Mouse (Mus musculus): Measurements from ENCODE around the gene Zfp661. TPM values are rescaled to one million over a fixed set of nuclear protein-coding genes. Genes with fewer than 3 reads are reported as not detected.

The Zfp661 gene
- total RNA-seq, 1 experiment: 5.1 TPM

DNA sequence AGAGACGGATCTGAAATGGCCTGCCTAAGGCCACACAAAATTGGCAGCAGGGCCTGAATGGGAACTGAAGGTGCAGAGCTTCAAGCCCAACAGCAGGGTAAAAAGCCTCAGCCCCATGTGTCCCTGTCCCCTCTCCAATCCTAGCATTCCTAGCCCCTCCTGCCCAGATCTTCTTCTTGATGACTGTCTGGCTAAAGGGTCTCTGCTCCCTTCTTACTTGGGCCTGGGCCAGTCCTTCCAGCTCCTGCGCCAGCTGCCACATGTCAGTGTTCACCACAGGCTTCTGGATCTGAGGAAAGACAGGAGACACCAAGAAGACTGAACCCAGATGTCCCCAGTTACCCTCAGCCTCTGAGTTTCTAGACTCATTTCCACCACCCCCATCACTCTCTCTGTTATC is 55.3 kb downstream of the Zfp661 start:
- no peaks in the 10 kb centered on the region for H3K36me3 ChIP-seq (ENCODE audit: control insufficient read depth, insufficient read depth, low read length, poor library complexity, severe bottlenecking)
- no peak for DNase-seq (ENCODE audit: low read depth, low spot score)
- H3K9ac ChIP-seq (ENCODE audit: insufficient read depth, low read depth, low read length, poor library complexity, severe bottlenecking): no peak overlapping the region
- in situ Hi-C loops (cut with MboI; ENCODE audit: low sequenced_read_pairs in 2 of 2, unreplicated experiment in 2 of 2): no loop called here
- TF ChIP-seq ZNF384 (IDR thresholded peaks at IDR 0.05; ENCODE audit: low read depth, low read length) (no peak), ZC3H11A (IDR thresholded peaks at IDR 0.05; ENCODE audit: borderline replicate concordance, low read depth, low read length) (no peak), HCFC1 (IDR thresholded peaks at IDR 0.05; ENCODE audit: borderline replicate concordance, insufficient read depth, low read length) (no peak), CHD2 (IDR thresholded peaks at IDR 0.05; ENCODE audit: low read depth, low read length) (no peak), MAFK (IDR thresholded peaks at IDR 0.05; ENCODE audit: insufficient read depth, low read depth, low read length) (no peak)
- H3K27ac ChIP-seq (ENCODE audit: insufficient read depth, low read depth, low read length, poor library complexity, severe bottlenecking): no peak overlapping the region
- no peaks in the 10 kb centered on the region for H3K9me3 ChIP-seq (ENCODE audit: control insufficient read depth, insufficient read depth, low read depth, low read length)
- peaks cover 0 to 8% of the 10 kb centered on the region in 2 experiments; a peak in 1 of 4 replicates for H3K4me1 ChIP-seq (ENCODE audit: control insufficient read depth in 2 of 2, insufficient read depth in 2 of 2, low read length in 2 of 2, poor library complexity in 1 of 2)
- H3K4me3 ChIP-seq (ENCODE audit: insufficient read depth in 1 of 2, low read depth in 1 of 2, low read length in 2 of 2, poor library complexity in 1 of 2, severe bottlenecking in 1 of 2): no peak overlapping the region

DNA sequence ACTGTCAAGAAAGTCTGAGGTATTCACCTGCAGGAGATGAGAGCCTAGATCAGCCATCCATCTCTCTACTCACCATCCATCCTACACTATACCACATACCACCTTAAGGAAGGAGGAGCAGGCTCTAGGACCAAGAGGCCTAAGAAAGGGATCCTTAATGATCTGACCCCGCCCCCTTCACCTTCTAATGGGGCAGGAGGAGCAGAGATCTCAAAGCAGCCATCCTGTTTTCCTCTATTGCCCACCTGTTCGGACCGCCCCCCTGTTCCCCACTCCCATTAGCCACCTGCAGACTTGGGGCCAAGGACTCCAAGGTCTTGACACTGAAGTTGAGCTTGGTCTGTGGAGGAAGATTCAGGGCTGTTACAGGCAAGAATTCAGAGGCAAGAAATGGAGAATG is 56.5 kb downstream of the Zfp661 start:
- Histone ChIP-seq H3K4me1 (ENCODE audit: control insufficient read depth in 2 of 2, insufficient read depth in 2 of 2, low read length in 2 of 2, poor library complexity in 1 of 2) (peaks cover 0 to 8% of the 10 kb centered on the region in 2 experiments; a peak in 1 of 4 replicates), H3K27ac (ENCODE audit: insufficient read depth, low read depth, low read length, poor library complexity, severe bottlenecking) (no peak overlapping the region), H3K9ac (ENCODE audit: insufficient read depth, low read depth, low read length, poor library complexity, severe bottlenecking) (no peak overlapping the region), H3K9me3 (ENCODE audit: control insufficient read depth, insufficient read depth, low read depth, low read length) (no peaks in the 10 kb centered on the region), H3K4me3 (ENCODE audit: insufficient read depth in 1 of 2, low read depth in 1 of 2, low read length in 2 of 2, poor library complexity in 1 of 2, severe bottlenecking in 1 of 2) (no peak overlapping the region), H3K36me3 (ENCODE audit: control insufficient read depth, insufficient read depth, low read length, poor library complexity, severe bottlenecking) (no peaks in the 10 kb centered on the region)
- in situ Hi-C loops (cut with MboI; ENCODE audit: low sequenced_read_pairs in 2 of 2, unreplicated experiment in 2 of 2): no loop called here
- DNase-seq (ENCODE audit: low read depth, low spot score): peak; percentile 29
- no peak for TF ChIP-seq HCFC1 (IDR thresholded peaks at IDR 0.05; ENCODE audit: borderline replicate concordance, insufficient read depth, low read length)

DNA sequence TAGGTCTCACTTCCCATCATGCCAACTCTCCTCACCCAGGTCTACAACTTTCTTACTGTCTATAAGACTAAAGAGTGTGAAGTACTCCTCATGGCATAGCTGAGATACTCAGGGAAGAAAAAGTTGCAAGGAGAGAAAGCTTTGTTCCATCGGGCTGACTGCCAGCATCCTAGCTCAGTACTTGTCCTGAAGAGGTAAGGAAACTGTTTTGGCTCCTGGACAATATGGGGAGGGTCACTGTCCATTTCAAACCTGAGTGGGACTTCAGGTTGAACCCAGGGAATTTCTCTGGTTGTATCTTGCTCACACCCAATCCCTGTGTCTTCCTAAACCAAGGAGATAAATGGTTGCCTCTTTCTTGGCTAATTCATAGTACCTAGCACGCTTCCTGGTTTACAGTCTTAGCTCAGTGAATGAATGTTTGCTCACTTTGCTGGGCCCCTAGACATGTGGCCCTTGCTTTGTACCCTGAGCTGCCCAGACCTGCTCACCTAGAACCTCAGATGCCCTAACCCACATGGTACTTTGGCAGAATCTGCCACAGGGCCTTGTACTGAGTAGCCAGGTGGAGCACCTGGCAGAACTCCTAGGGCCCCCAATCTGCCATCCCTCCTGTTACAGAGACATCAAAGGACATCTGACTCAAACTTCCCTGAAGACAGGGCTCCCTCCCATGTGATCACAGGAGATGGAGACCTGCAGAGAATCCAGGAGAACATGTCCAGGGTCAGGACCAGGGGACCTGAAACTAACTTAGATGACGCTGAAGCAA is 61.7 kb downstream of the Zfp661 start:
- no peak for DNase-seq (ENCODE audit: low read depth, low spot score)
- H3K9ac ChIP-seq (ENCODE audit: insufficient read depth, low read depth, low read length, poor library complexity, severe bottlenecking): no peak overlapping the region
- no peak for TF ChIP-seq ZC3H11A (IDR thresholded peaks at IDR 0.05; ENCODE audit: borderline replicate concordance, low read depth, low read length)
- TF ChIP-seq MAFK (IDR thresholded peaks at IDR 0.05; ENCODE audit: insufficient read depth, low read depth, low read length): no peak
- TF ChIP-seq CHD2 (IDR thresholded peaks at IDR 0.05; ENCODE audit: low read depth, low read length): no peak
- no peak for TF ChIP-seq ZNF384 (IDR thresholded peaks at IDR 0.05; ENCODE audit: low read depth, low read length)
- TF ChIP-seq HCFC1 (IDR thresholded peaks at IDR 0.05; ENCODE audit: borderline replicate concordance, insufficient read depth, low read length): no peak
- no peak overlapping the region for H3K4me3 ChIP-seq (ENCODE audit: insufficient read depth in 1 of 2, low read depth in 1 of 2, low read length in 2 of 2, poor library complexity in 1 of 2, severe bottlenecking in 1 of 2)
- H3K9me3 ChIP-seq (ENCODE audit: control insufficient read depth, insufficient read depth, low read depth, low read length): no peaks in the 10 kb centered on the region
- H3K36me3 ChIP-seq (ENCODE audit: control insufficient read depth, insufficient read depth, low read length, poor library complexity, severe bottlenecking): no peaks in the 10 kb centered on the region
- no peak overlapping the region for H3K27ac ChIP-seq (ENCODE audit: insufficient read depth, low read depth, low read length, poor library complexity, severe bottlenecking)
- in situ Hi-C loops (cut with MboI; ENCODE audit: low sequenced_read_pairs in 2 of 2, unreplicated experiment in 2 of 2): no loop called here
- H3K4me1 ChIP-seq (ENCODE audit: control insufficient read depth in 2 of 2, insufficient read depth in 2 of 2, low read length in 2 of 2, poor library complexity in 1 of 2): peaks cover 0 to 4% of the 10 kb centered on the region in 2 experiments; a peak in 1 of 4 replicates

Other genes starting within 250 kb of the Zfp661 start
- gene Astl, start 248.5 kb downstream of the Zfp661 start, total RNA-seq (2012; rRNA removed): not detected in 2 replicates
- gene Adra2b, start 223.9 kb downstream of the Zfp661 start, total RNA-seq (2012; rRNA removed): 0.90 and 1.5 TPM in 2 replicates
- gene Gpat2, start 161.9 kb downstream of the Zfp661 start, total RNA-seq (2012; rRNA removed): 26.4 and 27.3 TPM in 2 replicates
- 6.6 and 8.7 TPM in 2 replicates for gene Fahd2a, start 142.5 kb downstream of the Zfp661 start, total RNA-seq (2012; rRNA removed)
- 3.0 and 5.3 TPM in 2 replicates for gene Kcnip3, start 65.0 kb downstream of the Zfp661 start, total RNA-seq (2012; rRNA removed)
- 0.45 and 1.0 TPM in 2 replicates for gene Prom2, start 45.6 kb downstream of the Zfp661 start, total RNA-seq (2012; rRNA removed)
- gene Mrps5, start 128 bp upstream of the Zfp661 start, total RNA-seq (2012; rRNA removed): 187 and 222 TPM in 2 replicates
- 0.48 and 0.67 TPM in 2 replicates for gene Mal, start 69.6 kb upstream of the Zfp661 start, total RNA-seq (2012; rRNA removed)
- gene Mall, start 142.8 kb upstream of the Zfp661 start, total RNA-seq (2012; rRNA removed): 0.63 and 0.85 TPM in 2 replicates
- gene Nphp1, start 201.8 kb upstream of the Zfp661 start, total RNA-seq (2012; rRNA removed): 5.7 and 7.4 TPM in 2 replicates
- gene Mtln, start 205.4 kb upstream of the Zfp661 start, total RNA-seq (2012; rRNA removed): 35.8 and 54.9 TPM in 2 replicates
- 48.9 and 64.6 TPM in 2 replicates for gene Bub1, start 244.8 kb upstream of the Zfp661 start, total RNA-seq (2012; rRNA removed)

Data from ES-E14 (cell line).